Mouse (Mus musculus) embryonic facial prominence, embryonic 14.5 days (tissue): ENCODE data around the gene Syngap1. TPM values are rescaled to one million over a fixed set of nuclear protein-coding genes. Genes with fewer than 3 reads are reported as not detected.

Source experiments
- ATAC-seq: fragments of 200-750 bp; cut with Nextera tagmentation; 2 replicates; pipeline ENCODE4 v1.8.0; 2017; ENCODE audit warnings: low read depth, moderate number of reproducible peaks, moderate TSS enrichment
- DNase-seq: peaks from one replicate; pipeline ENCODE4 v3.0.0-alpha.2; 2015; ENCODE audit warnings: low spot score
- H3K27ac ChIP-seq: fragments of 300-500 bp; sonication (generic); replicated peaks from 2 replicates; pipeline ENCODE4 v1.5.1; 2014; ENCODE audit warnings: low read depth, mild to moderate bottlenecking, low read length, moderate library complexity
- H3K27me3 ChIP-seq: fragments of 300-500 bp; sonication (generic); replicated peaks from 2 replicates; pipeline ENCODE4 v1.6.1; 2014; ENCODE audit warnings: low read length; ENCODE audit not compliant: control insufficient read depth, insufficient read depth
- H3K36me3 ChIP-seq: fragments of 300-500 bp; sonication (generic); 2 replicates; pipeline ENCODE4 v1.6.1; 2014; ENCODE audit warnings: low read length, mixed read lengths; ENCODE audit not compliant: control insufficient read depth, insufficient read depth
- H3K4me1 ChIP-seq: fragments of 300-500 bp; sonication (generic); 2 replicates; pipeline ENCODE4 v1.6.1; 2014; ENCODE audit warnings: antibody characterized with exemption, low read length; ENCODE audit not compliant: control insufficient read depth, insufficient read depth
- H3K4me2 ChIP-seq: fragments of 300-500 bp; sonication (generic); 2 replicates; pipeline ENCODE4 v1.6.1; 2014; ENCODE audit warnings: low read depth, mild to moderate bottlenecking, low read length, moderate library complexity, mixed read lengths
- H3K4me3 ChIP-seq: fragments of 300-500 bp; sonication (generic); 2 replicates; pipeline ENCODE4 v1.5.1; 2014; ENCODE audit warnings: low read depth, mild to moderate bottlenecking, low read length
- H3K9ac ChIP-seq: fragments of 300-500 bp; sonication (generic); 2 replicates; pipeline ENCODE4 v1.6.1; 2014; ENCODE audit warnings: low read depth, mild to moderate bottlenecking, low read length, moderate library complexity, mixed read lengths
- H3K9me3 ChIP-seq: fragments of 300-500 bp; sonication (generic); 2 replicates; pipeline ENCODE4 v1.6.1; 2016; ENCODE audit warnings: low read length; ENCODE audit not compliant: control insufficient read depth
- WGBS: fragments of 180-500 bp; shearing (Covaris S2); extraction: QIAGEN DNeasy Blood & Tissue Kit; methylation state at CpG from one replicate; pipeline ENCODE4 v1.1.7; 2014; 5-methylcytosine and 5-hydroxymethylcytosine counted together
- polyA plus RNA-seq: library from polyadenylated mRNA; unstranded; fragments of >200 nt; fragmentation: Nextera tagmentation; extraction: Ambion mirVana; gene quantifications from 2 replicates; pipeline ENCODE4 v1.2.1, GENCODE M21; 2014

Gene Syngap1
- polyA plus RNA-seq, 1 experiment from 2014 or later: 1.4 TPM

- no peak for ATAC-seq
- Histone ChIP-seq H3K4me3 (no peak overlapping the region), H3K27ac (no peak overlapping the region), H3K27me3 (no peaks in the 10 kb centered on the region), H3K9me3 (no peaks in the 10 kb centered on the region), H3K4me1 (no peaks in the 10 kb centered on the region), H3K4me2 (no peak overlapping the region), H3K36me3 (no peaks in the 10 kb centered on the region), H3K9ac (no peak overlapping the region)
- 84% methylated on average over 10 of the region's 10 CpGs for WGBS
- DNase-seq: no peak
Measured at GRCm38 (mm10) chr17:27011167-27011566, 70.1 kb downstream of the Syngap1 start.

- Histone ChIP-seq H3K4me3 (no peak overlapping the region), H3K9me3 (no peaks in the 10 kb centered on the region), H3K9ac (no peak overlapping the region), H3K36me3 (no peaks in the 10 kb centered on the region), H3K4me1 (no peaks in the 10 kb centered on the region), H3K27ac (no peak overlapping the region), H3K27me3 (no peaks in the 10 kb centered on the region), H3K4me2 (no peak overlapping the region)
- DNase-seq (no peak), ATAC-seq (no peak)
- 54% methylated on average over 14 of the region's 14 CpGs for WGBS
Measured at GRCm38 (mm10) chr17:27011998-27012672, 71.1 kb downstream of the Syngap1 start.

- H3K4me3 ChIP-seq: no peak overlapping the region
- no peaks in the 10 kb centered on the region for H3K36me3 ChIP-seq
- no peaks in the 10 kb centered on the region for H3K4me1 ChIP-seq
- no peak overlapping the region for H3K4me2 ChIP-seq
- 42% methylated on average over 6 of the region's 6 CpGs for WGBS
- H3K27ac ChIP-seq: no peak overlapping the region
- H3K9ac ChIP-seq: no peak overlapping the region
- no peaks in the 10 kb centered on the region for H3K27me3 ChIP-seq
- ATAC-seq (no peak), DNase-seq (no peak)
- H3K9me3 ChIP-seq: no peaks in the 10 kb centered on the region
Measured at GRCm38 (mm10) chr17:27012909-27013308, 71.9 kb downstream of the Syngap1 start.

- DNase-seq: peak; percentile 93
- H3K9ac ChIP-seq: peak overlapping the region; percentile 68
- peak overlapping the region; percentile 87 for H3K4me2 ChIP-seq
- H3K27ac ChIP-seq: peak overlapping the region; percentile 68
- peak; percentile 83 for ATAC-seq
- peaks cover 7% of the 10 kb centered on the region; the same call in 1 of the 2 replicates for H3K4me1 ChIP-seq
- whole genome bisulfite sequencing: 5% methylated on average over 33 of the region's 34 CpGs
- no peaks in the 10 kb centered on the region for H3K9me3 ChIP-seq
- H3K4me3 ChIP-seq: peak overlapping the region; percentile 56
- peaks cover 32% of the 10 kb centered on the region for H3K36me3 ChIP-seq
- H3K27me3 ChIP-seq: no peaks in the 10 kb centered on the region
Measured at GRCm38 (mm10) chr17:27017564-27018499, 76.8 kb downstream of the Syngap1 start.

GRCm38 (mm10) chr17:27018555-27019196 is 77.6 kb downstream of the Syngap1 start:
- 39% methylated on average over 12 of the region's 12 CpGs for WGBS
- Histone ChIP-seq H3K9me3 (no peaks in the 10 kb centered on the region), H3K27me3 (no peaks in the 10 kb centered on the region), H3K27ac (peak overlapping the region; percentile 68), H3K4me3 (peak overlapping the region; percentile 56), H3K9ac (peak overlapping the region; percentile 68), H3K4me1 (peaks cover 7% of the 10 kb centered on the region; the same call in 1 of the 2 replicates), H3K4me2 (peak overlapping the region; percentile 87), H3K36me3 (peaks cover 38% of the 10 kb centered on the region)
- DNase-seq (no peak), ATAC-seq (no peak)

GRCm38 (mm10) chr17:27021076-27021475 is 80.0 kb downstream of the Syngap1 start:
- Histone ChIP-seq H3K4me2 (no peak overlapping the region), H3K36me3 (peaks cover 60% of the 10 kb centered on the region), H3K9ac (no peak overlapping the region), H3K4me1 (peaks cover 7% of the 10 kb centered on the region; the same call in 1 of the 2 replicates), H3K4me3 (no peak overlapping the region), H3K27ac (no peak overlapping the region), H3K9me3 (no peaks in the 10 kb centered on the region), H3K27me3 (no peaks in the 10 kb centered on the region)
- 87% methylated on average over 13 of the region's 14 CpGs for WGBS
- ATAC-seq (no peak), DNase-seq (no peak)

- no peak for DNase-seq
- ATAC-seq: no peak
- 91% methylated on average over 9 of the region's 9 CpGs for WGBS
- H3K4me3 ChIP-seq: no peak overlapping the region
- no peaks in the 10 kb centered on the region for H3K27me3 ChIP-seq
- peaks cover 7% of the 10 kb centered on the region; the same call in 1 of the 2 replicates for H3K4me1 ChIP-seq
- no peak overlapping the region for H3K27ac ChIP-seq
- peaks cover 64% of the 10 kb centered on the region for H3K36me3 ChIP-seq
- H3K4me2 ChIP-seq: no peak overlapping the region
- no peaks in the 10 kb centered on the region for H3K9me3 ChIP-seq
- no peak overlapping the region for H3K9ac ChIP-seq
Measured at GRCm38 (mm10) chr17:27021736-27022135, 80.7 kb downstream of the Syngap1 start.
